Mouse (Mus musculus) testis, adult 10 weeks (tissue): Measurements from ENCODE around the gene Spib. TPM values are rescaled to one million over a fixed set of nuclear protein-coding genes. Genes with fewer than 3 reads are reported as not detected.

Experiments
- polyA plus RNA-seq: library from polyadenylated mRNA; stranded (reverse); fragments of 350-450 nt; fragmentation: Illumina TruSeq; extraction: RNeasy Lipid Tissue Mini Kit (QIAGEN cat#74804); gene quantifications from one replicate; pipeline ENCODE4 v1.2.3, GENCODE M21; 2014; ENCODE audit warnings: low read depth, low replicate concordance

The Spib gene
- not detected for polyA plus RNA-seq

GRCm38 (mm10) chr7:44531946-44532732, at the start of gene Spib:
Spib (minus strand) TSS chr7:44532071.

DNA sequence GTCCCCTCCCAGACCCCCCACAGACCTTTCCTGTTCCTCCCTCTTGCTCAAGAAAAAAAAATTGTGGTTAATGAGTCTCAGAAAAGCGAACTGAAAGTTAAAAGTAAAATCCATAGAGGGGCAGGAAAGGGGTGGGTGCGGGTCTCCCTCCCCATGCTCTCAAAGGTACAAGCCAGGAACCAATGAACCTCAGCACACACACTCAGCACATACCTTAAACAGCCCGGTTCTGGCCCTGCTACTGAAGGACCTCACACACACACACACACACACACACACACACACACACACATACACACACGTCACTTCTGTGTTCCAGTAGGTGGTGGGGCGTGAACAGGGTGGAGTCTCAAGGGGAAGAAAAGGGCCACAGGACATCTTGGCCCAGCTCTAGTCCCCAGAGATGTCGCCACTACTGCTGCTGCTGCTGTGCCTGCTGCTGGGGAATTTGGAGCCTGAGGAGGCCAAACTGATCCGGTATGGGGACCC, 40.4 kb upstream of the Spib start, which contains the start of gene Napsa:
Gene Napsa, plus strand, starts transcription at position 168 of the 489 bp plus-strand sequence.

DNA sequence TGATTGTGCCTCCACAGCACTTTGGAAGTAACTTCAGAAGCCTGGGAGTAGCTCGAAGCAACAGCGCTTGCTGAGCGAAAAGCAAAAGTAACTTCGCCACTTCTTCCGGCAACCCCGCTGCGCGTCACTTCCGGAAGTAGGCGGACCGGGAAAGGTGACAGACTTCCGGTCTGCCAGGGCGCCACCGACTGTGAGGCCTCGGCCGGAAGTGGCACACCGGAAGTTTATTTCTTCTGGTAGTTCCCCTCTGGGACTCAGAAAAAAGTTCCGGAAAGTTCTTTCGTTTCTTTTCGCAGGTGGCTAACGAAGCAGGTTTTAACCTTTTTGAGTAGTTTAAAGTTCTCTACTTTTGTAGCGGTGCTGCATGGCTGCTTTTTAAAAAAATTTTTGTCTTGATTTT, 22.0 kb upstream of the Spib start, which contains the start of gene Nr1h2:
Gene Nr1h2, minus strand, starts transcription at position 126 of the 400 bp plus-strand sequence.

DNA sequence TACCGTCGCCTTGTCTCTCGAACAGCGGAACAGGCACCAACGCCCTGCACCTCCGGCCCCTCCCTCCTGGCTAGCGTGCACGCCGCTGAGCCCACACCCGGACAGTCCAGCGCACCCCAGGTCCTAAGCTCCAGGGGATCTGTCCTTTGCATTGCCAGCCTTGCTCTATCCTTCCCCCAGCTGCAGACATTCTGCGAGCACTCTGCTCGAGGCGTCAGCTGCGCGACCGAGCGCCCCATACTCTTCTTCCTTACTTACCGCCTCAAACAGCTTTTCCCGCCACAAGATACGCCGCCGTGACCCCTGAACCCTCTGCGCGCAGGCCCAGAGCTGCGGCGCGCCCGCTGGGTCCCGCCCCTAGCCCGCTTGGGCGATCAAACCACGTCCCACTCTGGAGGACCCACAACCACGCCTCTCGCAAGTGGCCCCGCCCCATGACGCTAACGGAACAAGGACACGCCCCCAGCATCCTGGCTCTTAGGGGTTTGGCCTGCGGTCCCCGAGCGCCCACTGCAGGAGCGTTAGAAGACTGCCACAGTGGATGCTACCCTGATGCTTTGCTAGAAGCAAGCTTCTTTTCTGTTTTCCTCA, 16.7 kb upstream of the Spib start, which contains the start of gene Pold1:
Gene Pold1, minus strand, starts transcription at position 353 of the 591 bp plus-strand sequence.

GRCm38 (mm10) chr7:44524502-44524901, 7.4 kb downstream of the Spib start, which contains the start of gene Mybpc2:
Mybpc2 (minus strand) TSS chr7:44524656.

DNA sequence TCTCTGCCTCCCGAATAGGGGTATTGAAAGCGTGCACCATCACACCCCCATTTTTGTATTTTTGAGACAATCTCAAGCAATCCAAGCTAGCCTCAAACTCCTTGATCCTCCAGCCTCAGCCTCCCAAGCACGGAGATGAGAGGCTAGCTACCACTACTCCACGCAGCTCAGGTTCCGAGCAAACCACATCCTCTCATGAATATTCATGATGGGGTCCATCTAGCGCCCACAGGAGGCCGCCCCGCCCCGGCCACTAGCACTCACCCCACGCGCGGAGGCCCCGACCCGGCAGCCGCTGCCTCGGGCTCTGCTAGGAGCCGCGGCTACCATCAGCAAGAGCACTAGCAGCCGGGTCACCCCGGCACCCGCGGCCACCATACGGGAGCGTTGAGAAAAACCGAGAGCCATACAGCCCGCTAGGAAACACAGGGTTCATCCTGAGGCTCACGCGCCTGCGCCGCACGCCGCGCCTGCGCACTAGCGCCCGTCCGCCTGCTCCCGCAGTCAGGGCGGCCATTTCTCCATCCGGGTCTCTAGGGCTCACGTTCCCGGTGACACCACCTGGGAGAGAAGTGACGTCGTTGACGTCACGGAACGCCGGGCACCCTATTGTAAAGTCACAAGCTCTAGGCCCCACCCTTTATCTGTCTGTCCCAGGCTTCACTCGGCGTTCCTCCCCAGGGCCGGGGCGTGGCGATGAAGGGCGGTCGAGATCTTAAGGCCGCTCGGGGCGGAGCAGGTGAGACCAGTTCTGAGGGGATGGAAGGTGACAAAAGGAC, 35.7 kb downstream of the Spib start, which contains the start of the genes Emc10 and Fam71e1:
Gene Emc10, minus strand, starts transcription at position 538 of the 779 bp plus-strand sequence.
Gene Fam71e1, plus strand, starts transcription at position 590 of the 779 bp plus-strand sequence.

Other genes with a start within 250 kb of the Spib start
- 0.48 TPM for gene Clec11a, start 225.2 kb downstream of the Spib start, polyA plus RNA-seq
- 0.31 TPM for gene Shank1, start 221.8 kb downstream of the Spib start, polyA plus RNA-seq
- 0.07 TPM for gene Syt3, start 148.0 kb downstream of the Spib start, polyA plus RNA-seq
- gene 1700008O03Rik, start 146.3 kb downstream of the Spib start, polyA plus RNA-seq, result 1.1 TPM
- not detected for gene Lrrc4b, start 103.1 kb downstream of the Spib start, polyA plus RNA-seq
- gene Aspdh, start 66.7 kb downstream of the Spib start, polyA plus RNA-seq, result not detected
- gene Josd2, start 64.1 kb downstream of the Spib start, polyA plus RNA-seq, result 1.9 TPM
- gene Emc10, start 35.5 kb downstream of the Spib start, polyA plus RNA-seq, result 1.8 TPM
- gene Fam71e1, start 35.5 kb downstream of the Spib start, polyA plus RNA-seq, result 119 TPM
- gene Mybpc2, start 7.4 kb downstream of the Spib start, polyA plus RNA-seq, result not detected
- not detected for gene Pold1, start 16.8 kb upstream of the Spib start, polyA plus RNA-seq
- 2.3 TPM for gene Nr1h2, start 21.9 kb upstream of the Spib start, polyA plus RNA-seq
- gene Napsa, start 40.3 kb upstream of the Spib start, polyA plus RNA-seq, result not detected
- 0.08 TPM for gene Kcnc3, start 58.6 kb upstream of the Spib start, polyA plus RNA-seq
- gene Myh14, start 138.8 kb upstream of the Spib start, polyA plus RNA-seq, result 0.07 TPM
- 343 TPM for gene Izumo2, start 176.7 kb upstream of the Spib start, polyA plus RNA-seq
- 27.7 TPM for gene Vrk3, start 216.3 kb upstream of the Spib start, polyA plus RNA-seq
- gene Zfp473, start 219.0 kb upstream of the Spib start, polyA plus RNA-seq, result 3.0 TPM